Mouse (Mus musculus) kidney, postnatal 14 days (tissue): Measurements from ENCODE around the gene Dok7.

Experiments used
- DNase-seq: peaks from one replicate; pipeline ENCODE4 v3.0.0; 2022; ENCODE audit warnings: mixed read lengths

Gene Dok7

GRCm38 (mm10) chr5:35120024-35120423 is 63.5 kb downstream of the Dok7 start:
- DNase-seq: no peak

GRCm38 (mm10) chr5:35129208-35129607 is 72.6 kb downstream of the Dok7 start:
- no peak for DNase-seq

- DNase-seq: no peak
Observed at GRCm38 (mm10) chr5:35129767-35130191, 73.2 kb downstream of the Dok7 start.

GRCm38 (mm10) chr5:35131237-35131636 is 74.7 kb downstream of the Dok7 start:
- no peak for DNase-seq

- DNase-seq: peak; percentile 89
Observed at GRCm38 (mm10) chr5:35131773-35132172, 75.2 kb downstream of the Dok7 start.

DNA sequence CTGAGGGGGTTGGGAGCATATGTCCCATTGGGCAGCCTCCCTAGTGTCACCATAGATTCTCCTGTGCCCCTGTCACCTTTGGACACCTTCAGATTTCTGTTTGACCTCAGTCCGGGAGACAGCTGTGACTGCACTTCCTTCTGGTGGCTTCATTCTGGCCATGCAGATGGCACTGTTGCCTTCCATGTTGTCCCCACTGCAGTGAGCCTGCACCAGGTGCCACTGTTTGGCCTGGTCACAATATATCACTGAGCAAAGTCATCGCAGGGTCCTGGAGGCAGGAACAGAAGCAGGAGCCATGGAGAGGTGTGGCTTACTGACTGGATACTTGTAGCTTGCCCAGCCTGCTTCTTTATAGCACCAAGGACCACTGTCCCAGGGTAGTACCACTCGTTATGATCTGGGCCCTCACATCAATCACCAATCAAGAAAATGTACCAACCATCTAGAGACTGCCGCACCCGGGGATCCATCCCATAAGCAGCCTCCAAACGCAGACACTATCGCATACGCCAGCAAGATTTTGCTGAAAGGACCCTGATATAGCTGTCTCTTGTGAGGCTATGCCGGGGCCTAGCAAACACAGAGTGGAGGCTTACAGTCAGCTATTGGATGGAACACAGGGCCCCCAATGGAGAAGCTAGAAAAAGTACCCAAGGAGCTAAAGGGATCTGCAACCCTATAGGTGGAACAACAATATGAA is 75.9 kb downstream of the Dok7 start:
- no peak for DNase-seq

DNA sequence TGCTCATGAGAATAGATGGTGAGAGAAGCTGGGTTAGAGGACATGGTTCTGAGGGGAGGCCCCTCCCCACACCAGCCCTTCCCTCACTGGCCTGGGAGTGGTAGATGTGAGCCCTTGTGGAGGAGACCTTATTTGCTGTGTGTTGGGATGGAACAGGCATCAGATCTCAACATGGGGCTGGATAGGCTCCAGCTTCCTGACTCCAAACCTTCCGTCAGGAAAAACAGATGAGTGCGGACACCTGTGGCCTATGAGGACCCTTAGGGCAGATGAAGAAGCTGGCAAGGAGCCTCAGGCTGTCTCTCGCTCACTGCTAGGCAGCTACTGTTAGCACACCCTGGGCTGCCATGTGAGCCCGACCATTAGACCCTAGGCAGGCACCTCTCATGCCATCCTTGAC is 76.9 kb downstream of the Dok7 start:
- DNase-seq: no peak

DNA sequence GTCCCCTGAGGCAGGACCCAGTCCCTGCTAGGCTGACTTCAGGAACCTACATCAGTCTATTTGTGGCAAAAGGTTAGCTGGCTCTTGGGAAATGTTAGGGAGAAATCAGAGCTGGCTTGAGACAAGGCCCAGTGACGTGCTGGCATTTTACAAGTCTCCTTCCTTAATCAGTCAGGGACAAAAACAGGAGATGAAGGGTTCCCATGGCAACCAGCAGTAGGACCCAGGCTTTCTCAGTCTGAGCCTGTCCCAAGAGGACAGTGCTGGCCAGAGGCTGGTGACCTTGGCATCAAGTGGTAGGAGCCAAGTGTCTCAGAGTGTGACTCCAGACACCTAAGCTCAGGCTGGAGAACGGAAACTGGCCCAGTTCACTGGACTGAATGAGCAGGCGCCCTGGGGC is 77.7 kb downstream of the Dok7 start:
- no peak for DNase-seq

- no peak for DNase-seq
Observed at GRCm38 (mm10) chr5:35135903-35136302, 79.3 kb downstream of the Dok7 start.
